Mouse (Mus musculus) left cerebral cortex, postnatal 25 days (tissue): ENCODE results near the gene Siah1a. TPM values are rescaled to one million over a fixed set of nuclear protein-coding genes. Genes with fewer than 3 reads are reported as not detected.
A peak's percentile ranks its signal among the peaks of the same experiment; 100 is the strongest.

Experiments used
- DNase-seq, 2 experiments: peaks; one replicate each; pipeline ENCODE4 v3.0.0; 2022; ENCODE audit warnings: low spot score in 2 of 2, mixed read lengths in 1 of 2
- intact Hi-C: fragments of 180-260 bp; cut with DNase I; formaldehyde crosslinking; loops from one replicate; pipeline ENCODE4 v1.15.1; 2025
- total RNA-seq, 2 experiments: library from RNA; stranded (reverse); gene quantifications; 2 replicates each; pipeline ENCODE4 v1.2.3; 2021

The Siah1a gene
- total RNA-seq, 2 experiments from 2014 or later = 28.6 to 32.1 TPM

- intact Hi-C loops = loop anchor here (5.0 kb wide), 1 partner anchor 871 kb away; the partner anchor contains the start of genes Itfg1 and Phkb
- peak; percentile 83 to 95 for DNase-seq
These were observed 32.1 kb downstream of the Siah1a start for GRCm38 (mm10) chr8:86713407-86714188.

GRCm38 (mm10) chr8:86712594-86712993 is 33.1 kb downstream of the Siah1a start:
- intact Hi-C loops = loop anchor here (5.0 kb wide), 1 partner anchor 870 kb away; the partner anchor contains the start of genes Itfg1 and Phkb
- no peak for DNase-seq

GRCm38 (mm10) chr8:86707873-86708272 is 37.9 kb downstream of the Siah1a start:
- intact Hi-C loops = loop anchor here (2.0 kb wide), 1 partner anchor 57 kb away; no protein-coding TSS in a partner anchor
- DNase-seq = peak in 1 of 2 experiments; percentile 71

DNA sequence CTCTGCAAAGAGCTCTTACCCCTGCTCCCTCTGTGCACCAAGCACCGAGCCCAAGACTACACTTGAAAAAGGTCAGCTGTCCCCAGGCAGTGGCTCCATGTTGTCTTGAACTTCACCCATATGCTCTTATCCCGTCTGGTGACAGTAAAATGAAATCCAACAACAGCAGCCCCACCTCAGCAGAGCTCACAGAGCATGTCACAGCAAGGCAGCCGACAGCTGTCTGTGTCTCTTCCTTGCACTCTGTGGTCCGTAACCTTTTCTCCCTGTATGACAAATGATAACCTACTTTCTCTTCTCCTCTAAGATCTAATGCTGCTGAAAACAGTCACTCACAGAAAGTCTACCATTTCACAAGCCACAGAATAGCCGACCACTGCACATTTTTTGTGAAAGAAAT is 39.0 kb downstream of the Siah1a start:
- no peak for DNase-seq
- intact Hi-C loops = loop anchor here (2.0 kb wide), 1 partner anchor 56 kb away; no protein-coding TSS in a partner anchor

DNA sequence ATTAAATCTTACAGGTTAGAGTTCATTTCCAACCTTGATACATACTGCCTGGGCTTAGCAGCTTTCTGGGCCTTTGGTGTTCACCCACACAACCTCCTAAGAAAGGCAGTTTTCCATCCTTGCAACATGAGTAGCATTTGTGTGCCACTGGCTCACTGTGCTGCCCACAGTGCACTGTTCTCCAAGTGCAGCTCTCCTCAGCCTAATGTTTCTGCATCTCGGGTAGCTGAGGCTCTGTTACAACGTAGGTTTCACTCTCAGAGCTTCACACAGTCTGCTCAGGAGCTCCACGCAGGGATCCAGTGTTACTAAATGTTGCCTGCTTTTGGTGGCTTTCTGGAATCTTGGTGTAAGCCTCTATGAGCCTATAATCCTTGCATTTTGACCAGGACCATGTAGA is 40.4 kb downstream of the Siah1a start:
- DNase-seq = peak in 1 of 2 experiments; percentile 52
- intact Hi-C loops = no loop called here

GRCm38 (mm10) chr8:86702453-86702852 is 43.3 kb downstream of the Siah1a start:
- intact Hi-C loops = no loop called here
- DNase-seq = no peak

- intact Hi-C loops = no loop called here
- no peak for DNase-seq
These were observed 46.3 kb downstream of the Siah1a start for GRCm38 (mm10) chr8:86699471-86699870.

- no peak for DNase-seq
- intact Hi-C loops = no loop called here
These were observed 46.8 kb downstream of the Siah1a start for GRCm38 (mm10) chr8:86698811-86699421.

DNA sequence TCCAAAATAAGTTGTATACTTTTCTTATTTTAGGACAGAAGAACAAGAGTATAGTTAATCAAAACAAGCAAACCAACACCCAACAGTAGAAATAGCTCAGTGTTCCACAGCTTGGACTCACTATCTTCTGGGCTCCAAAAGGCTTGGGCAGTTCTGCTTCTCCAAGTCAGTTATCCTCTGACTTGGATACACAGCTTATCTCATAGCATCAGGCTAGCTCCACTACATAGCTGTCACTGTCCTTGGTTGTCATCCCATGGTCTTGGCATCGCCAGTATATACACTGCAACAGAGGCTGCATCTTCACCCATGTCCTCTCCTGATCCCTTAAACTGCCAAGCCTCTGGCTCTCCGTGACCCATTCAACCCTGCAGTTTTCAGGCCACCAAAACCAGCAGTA is 50.0 kb downstream of the Siah1a start:
- DNase-seq = no peak
- intact Hi-C loops = no loop called here

- no peak for DNase-seq
- intact Hi-C loops = no loop called here
These were observed 51.7 kb downstream of the Siah1a start for GRCm38 (mm10) chr8:86694011-86694410.

DNA sequence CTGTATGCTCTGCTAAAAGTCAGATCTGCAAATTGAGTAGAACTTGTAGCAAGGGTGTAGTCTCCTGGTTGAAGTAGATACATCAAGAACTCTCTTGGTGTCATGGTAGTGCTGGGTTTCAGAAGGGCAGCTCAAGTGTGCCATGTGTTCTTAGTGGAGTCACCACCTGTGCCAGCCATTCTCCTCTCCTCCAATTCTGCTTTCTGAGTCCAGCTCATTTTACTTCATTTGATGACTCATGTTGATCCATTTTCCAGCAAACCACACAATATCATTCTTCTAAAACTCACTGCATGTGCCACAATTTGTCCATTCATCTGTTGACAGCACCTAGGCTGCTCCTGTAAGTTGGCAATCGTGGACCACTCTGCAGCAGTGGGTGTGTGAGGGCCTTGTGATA is 53.6 kb downstream of the Siah1a start:
- no peak for DNase-seq
- intact Hi-C loops = no loop called here

GRCm38 (mm10) chr8:86686629-86687028 is 59.1 kb downstream of the Siah1a start:
- intact Hi-C loops = no loop called here
- DNase-seq = no peak

Other genes with a start within 250 kb of the Siah1a start
- gene Abcc12, start 165.2 kb downstream of the Siah1a start, total RNA-seq = under 1 TPM; 0.23 to 0.46 TPM
- gene Lonp2, start 121.9 kb downstream of the Siah1a start, total RNA-seq = 10 to 100 TPM; 57.6 to 63.9 TPM
- gene Gm10638, start 235 bp downstream of the Siah1a start, total RNA-seq = 1 to 10 TPM; 3.2 to 3.4 TPM
- 10 to 100 TPM; 33.5 to 34.0 TPM for gene N4bp1, start 139.3 kb upstream of the Siah1a start, total RNA-seq